Mouse (Mus musculus) limb, embryonic 14.5 days (tissue): Measurements from ENCODE around the gene Defb47. TPM values are rescaled to one million over a fixed set of nuclear protein-coding genes. Genes with fewer than 3 reads are reported as not detected.

ENCODE experiments used
- ATAC-seq: fragments of 200-750 bp; cut with Nextera tagmentation; 2 replicates; pipeline ENCODE4 v1.8.0; 2017; ENCODE audit warnings: low read depth, moderate number of reproducible peaks, moderate TSS enrichment; ENCODE audit not compliant: low FRiP score
- DNase-seq: peaks from one replicate; pipeline ENCODE4 v3.0.0-alpha.2; 2015; ENCODE audit warnings: low spot score
- H3K27ac ChIP-seq: fragments of 300-500 bp; sonication (generic); replicated peaks from 2 replicates; pipeline ENCODE4 v1.5.1; 2014; ENCODE audit warnings: low read depth, mild to moderate bottlenecking, low read length, moderate library complexity, mixed read lengths
- H3K27me3 ChIP-seq: fragments of 300-500 bp; sonication (generic); 2 replicates; pipeline ENCODE4 v1.6.1; 2014; ENCODE audit warnings: low read length, mixed read lengths; ENCODE audit not compliant: control insufficient read depth, insufficient read depth
- H3K36me3 ChIP-seq: fragments of 300-500 bp; sonication (generic); 2 replicates; pipeline ENCODE4 v1.6.1; 2014; ENCODE audit warnings: mild to moderate bottlenecking, low read length, moderate library complexity, mixed read lengths; ENCODE audit not compliant: control insufficient read depth, insufficient read depth
- H3K4me1 ChIP-seq: fragments of 300-500 bp; sonication (generic); 2 replicates; pipeline ENCODE4 v1.6.1; 2014; ENCODE audit warnings: antibody characterized with exemption, low read length, mixed read lengths; ENCODE audit not compliant: control insufficient read depth, insufficient read depth
- H3K4me2 ChIP-seq: fragments of 300-500 bp; sonication (generic); replicated peaks from 2 replicates; pipeline ENCODE4 v1.6.1; 2014; ENCODE audit warnings: low read depth, mild to moderate bottlenecking, low read length, moderate library complexity; ENCODE audit not compliant: severe bottlenecking
- H3K4me3 ChIP-seq: fragments of 300-500 bp; sonication (generic); replicated peaks from 2 replicates; pipeline ENCODE4 v1.5.1; 2014; ENCODE audit warnings: low read length
- H3K9ac ChIP-seq: fragments of 300-500 bp; sonication (generic); 2 replicates; pipeline ENCODE4 v1.6.1; 2014; ENCODE audit warnings: mild to moderate bottlenecking, low read depth, low read length, moderate library complexity; ENCODE audit not compliant: severe bottlenecking
- H3K9me3 ChIP-seq: fragments of 300-500 bp; sonication (generic); 2 replicates; pipeline ENCODE4 v1.6.1; 2016; ENCODE audit warnings: low read length; ENCODE audit not compliant: control insufficient read depth
- POLR2A ChIP-seq: fragments of 200-500 bp; IDR thresholded peaks from 2 replicates; pipeline ENCODE4 v1.8.0; 2012; ENCODE audit warnings: inconsistent platforms, mild to moderate bottlenecking, moderate library complexity, borderline replicate concordance; ENCODE audit not compliant: insufficient read depth, insufficient read length; ENCODE audit errors: extremely low read depth
- WGBS: fragments of 180-500 bp; shearing (Covaris S2); extraction: QIAGEN DNeasy Blood & Tissue Kit; methylation state at CpG from one replicate; pipeline ENCODE4 v1.1.7; 2014; 5-methylcytosine and 5-hydroxymethylcytosine counted together
- polyA plus RNA-seq, 2 experiments: library from polyadenylated mRNA; depleted of rRNA in 1 of 2; stranded (reverse) in 1 of 2; unstranded in 1 of 2; fragments of >200 nt; fragmentation: Nextera tagmentation in 1 of 2; extraction: Ambion mirVana in 1 of 2; gene quantifications; 2 replicates each; pipeline versions ENCODE4 v1.2.1 to v1.2.3; 2012 to 2014

The Defb47 gene
- polyA plus RNA-seq, 2 experiments = not detected

GRCm38 (mm10) chr14:63020524-63021156 is 22.8 kb downstream of the Defb47 start:
- Histone ChIP-seq H3K4me3 (no peak overlapping the region), H3K36me3 (no peaks in the 10 kb centered on the region), H3K4me2 (no peak overlapping the region), H3K4me1 (no peaks in the 10 kb centered on the region), H3K9ac (no peak overlapping the region), H3K27me3 (no peaks in the 10 kb centered on the region), H3K27ac (no peak overlapping the region), H3K9me3 (no peaks in the 10 kb centered on the region)
- 60% methylated on average over 6 of the region's 6 CpGs for WGBS
- ATAC-seq = no peak
- no peak for TF ChIP-seq POLR2A
- no peak for DNase-seq

GRCm38 (mm10) chr14:63046691-63047090 is 48.8 kb downstream of the Defb47 start, which contains the start of gene Defb42:
TSS of gene Defb42 (plus strand) at chr14:63046991.
- no peaks in the 10 kb centered on the region for H3K4me1 ChIP-seq
- H3K9me3 ChIP-seq = no peaks in the 10 kb centered on the region
- 67% methylated on average over 3 of the region's 3 CpGs for WGBS
- DNase-seq (no peak), ATAC-seq (no peak)
- H3K27ac ChIP-seq = no peak within 1 kb of the TSS
- no peak within 1 kb of the TSS for H3K4me3 ChIP-seq
- H3K27me3 ChIP-seq = no peaks in the 10 kb centered on the region
- no peaks in the 10 kb centered on the region for H3K36me3 ChIP-seq
- no peak within 1 kb of the TSS for H3K9ac ChIP-seq
- no peak within 1 kb of the TSS for H3K4me2 ChIP-seq
- TF ChIP-seq POLR2A = no peak

- ATAC-seq = no peak
- 71% methylated on average over 12 of the region's 14 CpGs for WGBS
- no peaks in the 10 kb centered on the region for H3K27me3 ChIP-seq
- no peaks in the 10 kb centered on the region for H3K36me3 ChIP-seq
- TF ChIP-seq POLR2A = no peak
- H3K4me2 ChIP-seq = no peak within 1 kb of the TSS
- no peak within 1 kb of the TSS for H3K27ac ChIP-seq
- H3K4me3 ChIP-seq = no peak within 1 kb of the TSS
- no peak within 1 kb of the TSS for H3K9ac ChIP-seq
- no peaks in the 10 kb centered on the region for H3K9me3 ChIP-seq
- DNase-seq = no peak
- peaks cover 3% of the 10 kb centered on the region; the same call in 1 of the 2 replicates for H3K4me1 ChIP-seq
Measured at GRCm38 (mm10) chr14:63049910-63050370, 52.1 kb downstream of the Defb47 start, which contains the start of gene Defb30. TSS of gene Defb30 (minus strand) at chr14:63049960.

Other genes starting within 250 kb of the Defb47 start
- gene Ints6, start 236.9 kb upstream of the Defb47 start, polyA plus RNA-seq (2012; rRNA removed) = 16.9 and 18.9 TPM in 2 replicates
- 27.3 and 34.9 TPM in 2 replicates for gene Ints6, start 236.9 kb upstream of the Defb47 start, polyA plus RNA-seq (2014; fragmentation: Nextera tagmentation; extraction: Ambion mirVana)
- gene Wdfy2, start 160.4 kb upstream of the Defb47 start, polyA plus RNA-seq (2012; rRNA removed) = 10.9 and 11.4 TPM in 2 replicates
- gene Wdfy2, start 160.4 kb upstream of the Defb47 start, polyA plus RNA-seq (2014; fragmentation: Nextera tagmentation; extraction: Ambion mirVana) = 12.8 and 13.8 TPM in 2 replicates
- gene Defb48, start 13.6 kb upstream of the Defb47 start, polyA plus RNA-seq (2012; rRNA removed) = not detected in 2 replicates
- not detected in 2 replicates for gene Defb48, start 13.6 kb upstream of the Defb47 start, polyA plus RNA-seq (2014; fragmentation: Nextera tagmentation; extraction: Ambion mirVana)
- not detected in 2 replicates for gene Defb43, start 13.7 kb downstream of the Defb47 start, polyA plus RNA-seq (2012; rRNA removed)
- not detected in 2 replicates for gene Defb43, start 13.7 kb downstream of the Defb47 start, polyA plus RNA-seq (2014; fragmentation: Nextera tagmentation; extraction: Ambion mirVana)
- gene Defb42, start 48.9 kb downstream of the Defb47 start, polyA plus RNA-seq (2012; rRNA removed) = 0.09 and 0.23 TPM in 2 replicates
- gene Defb42, start 48.9 kb downstream of the Defb47 start, polyA plus RNA-seq (2014; fragmentation: Nextera tagmentation; extraction: Ambion mirVana) = not detected in 2 replicates
- gene Defb30, start 51.9 kb downstream of the Defb47 start, polyA plus RNA-seq (2012; rRNA removed) = not detected in 2 replicates
- gene Defb30, start 51.9 kb downstream of the Defb47 start, polyA plus RNA-seq (2014; fragmentation: Nextera tagmentation; extraction: Ambion mirVana) = not detected in 2 replicates